Mouse (Mus musculus) bone marrow macrophage, adult 2 months (primary cell): ENCODE measurements around the gene Slc4a7.

Experiments
- CTCF ChIP-seq: IDR thresholded peaks from 2 replicates; pipeline ENCODE4 v1.5.1; 2012; ENCODE audit warnings: low read depth, mild to moderate bottlenecking, low read length, moderate library complexity
- POLR2A ChIP-seq: IDR thresholded peaks from 2 replicates; pipeline ENCODE4 v1.6.1; 2012; ENCODE audit warnings: mild to moderate bottlenecking, low read depth, low read length, borderline replicate concordance

DNA sequence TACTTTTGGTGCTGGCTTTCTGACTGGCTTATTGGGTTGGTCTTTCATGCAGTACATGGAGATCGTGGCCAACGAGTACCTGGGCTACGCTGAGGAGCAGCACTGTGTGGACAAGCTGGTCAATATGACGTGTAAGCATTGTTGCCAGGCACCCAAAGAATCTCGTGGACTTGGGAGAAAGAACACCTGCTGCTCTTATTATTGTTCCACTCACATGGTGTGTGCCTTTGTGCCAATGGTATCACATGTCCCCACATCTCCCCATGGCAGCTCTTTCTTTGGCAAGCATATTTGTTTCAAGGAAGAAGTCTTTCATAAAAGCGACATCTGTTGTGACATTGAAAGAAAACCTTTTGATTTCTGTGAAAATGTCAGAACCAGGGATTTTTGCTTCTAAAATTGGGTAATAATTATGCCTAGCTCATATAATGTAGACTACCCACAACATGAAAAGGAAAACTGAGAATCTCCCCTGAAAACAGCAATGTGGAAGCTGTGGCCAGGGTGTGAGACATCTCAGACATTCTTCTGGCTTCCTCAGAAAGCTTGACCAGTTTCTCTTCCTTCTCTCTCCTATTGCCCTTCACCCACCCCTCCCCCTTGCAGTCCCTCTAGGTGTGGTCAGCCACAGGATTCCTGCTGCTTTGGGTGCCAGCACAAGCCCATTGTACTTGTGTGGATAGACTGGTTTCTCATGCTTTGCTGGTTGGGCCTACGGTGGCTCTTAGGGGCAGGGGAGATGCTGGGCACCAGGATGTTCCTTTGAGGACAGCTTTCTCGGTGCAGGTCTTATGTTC lies 140.9 kb downstream of the Slc4a7 start:
- TF ChIP-seq CTCF (no peak), POLR2A (no peak)
